12 mouse cellular contexts compared by ENCODE assay signal in the genomic region with DNA sequence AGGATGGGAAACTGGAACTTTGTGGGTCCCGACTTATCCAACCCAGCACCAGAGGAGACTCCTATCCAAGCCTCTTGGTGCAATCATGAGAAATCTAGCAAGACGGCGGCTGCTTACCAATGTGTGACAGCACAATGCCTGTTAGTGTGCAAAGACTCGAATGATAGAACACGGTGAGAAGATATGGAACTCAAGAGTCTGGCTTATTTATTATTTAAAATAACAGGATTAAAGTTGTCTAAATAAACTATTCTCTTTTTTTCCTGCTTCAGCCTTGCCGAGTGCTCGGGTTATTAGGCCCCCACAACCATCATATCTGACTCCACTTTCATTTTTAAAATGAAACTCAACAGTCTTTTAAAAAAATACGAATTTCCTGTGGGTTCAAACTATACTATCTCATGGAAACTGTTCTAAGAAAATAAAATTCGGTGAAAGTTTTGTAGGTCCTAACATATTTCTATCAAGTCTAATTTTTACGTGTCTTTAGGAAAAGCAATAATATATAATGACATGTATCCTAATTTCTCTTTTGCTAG.
"Had no signal": no experiment of that assay in that cellular context is flagged by ENCODE, and none has a peak within 500 bp of the region (broad histone marks: within the 10 kb centered on the region; RNA-seq: fewer than 3 reads in every experiment).

No protein-coding gene starts in this region.

- DNase-seq: kidney, adult 18-20 months; kidney, postnatal 14 days; lung, postnatal 36 days; right cerebral cortex, adult 18-20 months; right cerebral cortex, postnatal 25 days; thymus, adult 2 months; thymus, postnatal 25 days had no signal

- H3K9me3 ChIP-seq: limb, embryonic 10.5 days; liver, embryonic 12.5 days; stomach, embryonic 15.5 days had no signal

- H3K9ac ChIP-seq: liver, embryonic 12.5 days; stomach, embryonic 15.5 days had no signal

- H3K27me3 ChIP-seq: liver, embryonic 12.5 days; stomach, embryonic 15.5 days had no signal

- H3K4me2 ChIP-seq: liver, embryonic 12.5 days; stomach, embryonic 15.5 days had no signal

- H3K27ac ChIP-seq: left cerebral cortex, adult 2 months; limb, embryonic 10.5 days; liver, embryonic 12.5 days; stomach, embryonic 15.5 days had no signal

- H3K4me1 ChIP-seq: stomach, embryonic 15.5 days had no signal

- H3K4me3 ChIP-seq: left cerebral cortex, adult 2 months; limb, embryonic 10.5 days; liver, embryonic 12.5 days; stomach, embryonic 15.5 days had no signal

- H3K36me3 ChIP-seq: limb, embryonic 10.5 days; stomach, embryonic 15.5 days had no signal

- ATAC-seq: liver, embryonic 12.5 days; midbrain, embryonic 16.5 days had no signal
